Mouse (Mus musculus) megakaryocyte-erythroid progenitor cell, adult 5-6 weeks (primary cell): ENCODE measurements at regions not wholly inside any gene's neighbourhood (a gene's known extent, or its start where the extent isn't known, plus 50 kb on each side); places are given as distances from the start of the nearest gene placed in this dataset.
"Not testable (repeated sequence)": the region's sequence is repeated elsewhere in the genome, so short reads cannot be mapped to it uniquely, and the experiment has no call there.

Experiments
- ATAC-seq: replicated peaks from 2 replicates; pipeline ENCODE4 v1.8.0; 2016; ENCODE audit warnings: mild to moderate bottlenecking, inconsistent platforms; ENCODE audit not compliant: severe bottlenecking, poor library complexity, low FRiP score, low TSS enrichment

- no peak for ATAC-seq
These were observed 208.8 kb upstream of the Peli2 start for GRCm38 (mm10) chr14:47911546-47912545.

- ATAC-seq = no peak
These were observed 205.0 kb upstream of the Peli2 start for GRCm38 (mm10) chr14:47915621-47916020.

GRCm38 (mm10) chr14:47920638-47921347, 199.8 kb upstream of the Peli2 start:
- no peak for ATAC-seq

- ATAC-seq = no peak
These were observed 198.8 kb upstream of the Peli2 start for GRCm38 (mm10) chr14:47921811-47922277.

- no peak for ATAC-seq
These were observed 194.2 kb upstream of the Peli2 start for GRCm38 (mm10) chr14:47926416-47926815.

- ATAC-seq = no peak
These were observed 185.2 kb upstream of the Peli2 start for GRCm38 (mm10) chr14:47935401-47935800.

- ATAC-seq = no peak
These were observed 183.5 kb upstream of the Peli2 start for GRCm38 (mm10) chr14:47937081-47937651.

GRCm38 (mm10) chr14:47939781-47940590, 180.6 kb upstream of the Peli2 start:
- ATAC-seq = no peak

GRCm38 (mm10) chr14:47942671-47943070, 178.0 kb upstream of the Peli2 start:
- no peak for ATAC-seq

GRCm38 (mm10) chr14:47944595-47944994, 176.0 kb upstream of the Peli2 start:
- no peak for ATAC-seq

GRCm38 (mm10) chr14:47951041-47951440, 169.6 kb upstream of the Peli2 start:
- ATAC-seq = no peak

- ATAC-seq = no peak
These were observed 162.5 kb upstream of the Peli2 start for GRCm38 (mm10) chr14:47958171-47958570.

- ATAC-seq = no peak
These were observed 161.0 kb upstream of the Peli2 start for GRCm38 (mm10) chr14:47959366-47960280.

GRCm38 (mm10) chr14:47964806-47965205, 155.8 kb upstream of the Peli2 start:
- ATAC-seq = not testable (repeated sequence)

- no peak for ATAC-seq
These were observed 150.8 kb upstream of the Peli2 start for GRCm38 (mm10) chr14:47969871-47970270.

GRCm38 (mm10) chr14:47973161-47973560, 147.5 kb upstream of the Peli2 start:
- not testable (repeated sequence) for ATAC-seq

GRCm38 (mm10) chr14:47982993-47983740, 137.5 kb upstream of the Peli2 start:
- ATAC-seq = no peak

GRCm38 (mm10) chr14:47986483-47986882, 134.1 kb upstream of the Peli2 start:
- ATAC-seq = no peak
